Mouse (Mus musculus) ES-CJ7 (cell line): ENCODE measurements around the gene Ilkap.

Experiments used
- DNase-seq: peaks from one replicate; pipeline ENCODE4 v3.0.0; 2011; ENCODE audit warnings: low read depth, low spot score

The Ilkap gene

DNA sequence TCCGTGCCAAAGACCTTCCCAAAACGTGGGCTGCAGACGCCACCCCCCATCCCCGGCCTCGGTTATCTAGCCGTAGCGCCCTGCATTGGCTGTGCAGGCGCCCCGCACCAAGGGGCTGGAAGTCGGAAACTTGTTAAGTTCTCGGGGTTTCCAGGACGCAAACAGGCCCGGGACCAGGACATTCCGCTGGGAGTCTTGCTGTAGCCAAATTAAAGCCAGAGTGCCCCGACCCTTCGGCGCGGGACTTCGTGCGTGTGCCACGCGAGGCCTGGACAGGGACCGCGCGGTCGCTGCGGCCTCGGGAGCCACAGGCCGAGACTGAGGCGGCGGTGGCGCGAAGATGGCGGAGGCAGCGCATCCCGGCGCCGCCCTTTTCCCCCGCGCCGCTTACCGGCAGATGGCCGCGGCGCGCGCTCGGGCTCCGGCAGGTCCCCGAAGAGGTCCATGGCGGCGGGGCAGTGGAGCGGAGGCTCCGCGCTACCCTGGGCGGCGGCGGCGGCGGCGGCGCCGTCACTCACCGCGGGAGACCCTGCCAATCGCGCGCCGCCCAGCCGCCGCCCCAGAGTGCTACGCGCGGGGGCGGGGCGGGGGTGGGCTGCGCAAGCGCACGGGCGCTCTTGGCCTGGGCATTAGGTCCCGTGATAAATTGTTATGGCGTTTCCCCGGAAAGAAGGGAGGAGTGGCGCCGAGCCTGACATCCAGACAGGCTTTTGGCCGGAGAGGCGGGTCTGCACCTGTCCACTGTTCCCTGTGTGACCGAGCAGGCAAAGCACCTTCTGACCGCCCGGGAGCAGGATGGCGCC, at the start of gene Ilkap:
Ilkap (minus strand) TSS at position 556 of the 803 bp plus-strand sequence.
- DNase-seq, result peak; percentile 86

DNA sequence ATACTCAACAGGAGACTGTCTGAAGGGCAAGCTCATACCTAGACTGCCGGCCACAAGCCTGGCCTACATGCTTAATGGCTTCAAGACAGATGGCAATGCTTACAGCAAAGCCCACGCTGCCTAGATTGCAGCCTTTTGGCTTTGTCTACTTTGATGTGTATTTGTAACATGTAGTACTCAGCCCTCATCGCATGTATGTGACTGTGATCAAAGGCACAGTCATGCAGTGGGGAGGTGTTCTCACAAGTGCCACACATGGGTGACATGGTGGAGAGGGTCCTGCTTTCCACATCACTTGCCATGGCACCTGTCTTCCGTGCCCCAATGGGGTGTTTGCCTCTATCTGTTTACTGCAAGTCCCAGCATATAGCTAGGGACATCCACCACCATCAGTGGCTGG, 47.9 kb upstream of the Ilkap start:
- no peak for DNase-seq

DNA sequence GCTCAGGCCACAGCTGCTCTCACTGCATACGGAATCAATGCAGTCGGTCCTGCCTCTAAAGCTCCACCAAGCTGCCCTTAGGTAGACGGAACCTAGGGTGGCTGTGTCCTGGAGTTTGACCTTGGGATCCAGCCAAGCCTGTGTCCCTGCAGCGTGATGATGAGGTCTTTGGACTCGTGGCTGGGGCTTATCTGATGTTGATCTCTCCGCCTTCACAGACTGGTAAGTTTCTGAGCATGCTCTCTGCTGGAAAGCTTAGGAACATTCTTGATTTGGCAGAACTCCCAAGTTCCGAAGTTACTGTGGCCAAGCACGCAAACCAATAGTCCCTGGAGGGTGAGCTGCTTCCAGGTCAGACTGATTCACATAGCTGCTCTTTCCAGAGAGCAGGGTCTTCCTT, 47.4 kb upstream of the Ilkap start:
- DNase-seq, result no peak

DNA sequence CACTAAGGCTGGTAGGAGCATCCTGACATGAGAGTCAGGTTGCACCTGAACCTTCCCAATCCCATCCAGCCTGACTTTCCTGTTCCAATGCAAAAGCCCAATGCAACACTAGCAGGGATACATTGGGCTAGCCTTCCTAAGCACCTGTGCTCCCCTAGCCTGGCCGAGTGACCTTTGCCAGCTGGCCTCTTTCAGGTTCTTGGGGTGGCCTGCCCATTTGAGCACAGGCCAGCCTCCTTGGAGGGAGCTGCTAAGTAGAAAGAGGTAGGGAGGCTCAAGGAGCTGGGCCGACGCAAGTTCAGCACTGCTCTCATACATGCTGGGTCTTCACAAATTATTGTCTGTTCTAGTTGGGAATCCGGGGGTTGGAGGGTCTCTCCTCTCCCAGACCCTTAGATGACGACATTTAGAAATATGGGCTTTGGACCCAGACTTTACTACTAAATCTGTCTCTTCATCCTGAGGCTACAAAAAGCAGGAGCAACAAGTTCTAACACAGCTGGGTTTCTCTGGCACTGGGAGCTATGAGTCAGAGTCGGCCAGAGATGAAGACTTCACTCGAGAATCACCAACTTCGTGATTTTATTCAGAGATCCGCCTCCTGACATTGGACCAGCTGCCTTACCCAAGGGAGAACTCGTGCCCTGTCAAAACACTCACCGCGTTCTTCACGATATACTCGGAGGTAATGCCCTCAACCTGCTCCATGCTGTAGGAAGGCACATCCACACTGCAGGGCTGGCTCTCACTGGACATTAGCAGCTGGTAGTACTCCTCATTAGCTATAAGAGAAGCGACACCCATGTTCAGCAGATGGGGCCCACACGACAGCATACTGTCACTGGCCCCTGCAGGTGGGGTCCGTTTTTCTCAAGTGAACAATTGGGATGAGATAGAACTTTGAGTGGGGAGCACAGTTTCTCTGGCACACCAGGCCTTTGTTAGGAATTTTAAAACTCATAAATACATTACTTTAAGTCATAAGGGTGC, 46.5 kb upstream of the Ilkap start:
- DNase-seq, result no peak

DNA sequence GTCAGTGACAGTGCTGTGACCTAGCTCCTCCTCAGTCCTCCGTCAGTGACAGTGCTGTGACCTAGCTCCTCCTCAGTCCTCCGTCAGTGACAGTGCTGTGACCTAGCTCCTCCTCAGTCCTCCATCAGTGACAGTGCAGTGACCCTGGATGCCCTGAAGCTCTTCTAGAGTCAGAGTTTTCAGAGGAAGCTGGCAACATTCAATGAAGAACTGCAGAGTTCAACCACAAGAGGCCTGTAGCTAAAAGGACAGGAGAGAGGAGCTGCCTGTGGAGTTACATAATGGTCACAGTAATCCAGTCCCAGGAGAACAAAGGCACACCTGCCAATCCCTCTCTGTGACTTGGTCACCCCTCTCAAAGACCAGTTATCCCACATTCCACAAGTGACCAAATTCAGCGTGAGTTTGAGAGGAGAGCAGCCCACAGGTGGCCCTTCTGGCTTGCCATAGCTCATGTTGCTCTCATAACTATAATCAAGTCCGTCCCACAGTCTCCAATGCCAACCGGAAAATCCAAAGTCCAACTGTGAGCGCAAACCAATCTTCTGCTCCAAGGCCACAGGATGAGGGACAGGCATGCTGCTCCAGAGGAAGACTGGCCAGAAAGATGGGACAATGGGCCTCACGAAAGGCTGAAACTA, 43.9 kb upstream of the Ilkap start:
- no peak for DNase-seq

DNA sequence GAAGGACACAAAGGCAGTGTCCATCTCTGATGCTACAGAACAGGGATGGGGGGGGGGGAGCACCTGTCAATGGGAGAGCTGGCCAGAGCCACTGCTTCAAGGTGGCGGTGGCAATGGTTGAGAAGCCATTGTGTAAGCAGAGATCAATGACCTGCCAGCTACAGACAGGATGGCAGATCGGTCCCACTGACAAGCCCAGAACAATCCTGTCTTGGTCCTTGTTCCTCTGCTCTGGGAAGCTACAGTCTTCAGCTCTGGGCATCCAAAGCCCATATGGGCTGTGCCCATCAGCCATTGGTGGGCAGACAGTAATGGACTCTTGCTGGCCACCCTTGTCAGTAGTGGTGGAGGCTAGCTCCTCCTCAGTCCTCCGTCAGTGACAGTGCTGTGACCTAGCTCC, 43.2 kb upstream of the Ilkap start:
- no peak for DNase-seq

DNA sequence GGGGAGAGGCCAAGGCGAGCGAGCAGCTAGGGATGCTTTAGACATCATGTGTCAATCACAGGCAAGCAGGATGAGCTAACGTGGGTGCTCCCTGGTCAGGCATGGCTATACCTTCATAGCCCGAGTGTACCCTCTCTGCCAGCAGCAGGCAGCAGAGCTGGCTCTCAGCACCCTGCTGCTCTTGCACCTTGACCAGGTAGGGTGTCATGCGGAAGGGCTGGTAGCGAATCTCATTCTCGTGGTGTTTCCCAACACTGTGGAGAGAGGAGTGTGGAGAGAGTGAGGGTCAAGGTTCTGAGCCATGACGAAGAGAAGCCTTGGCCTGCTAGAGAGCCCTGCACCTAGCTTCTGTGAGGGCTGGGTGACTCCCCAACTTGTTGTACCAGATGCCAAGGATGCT, 41.2 kb upstream of the Ilkap start:
- DNase-seq, result no peak

DNA sequence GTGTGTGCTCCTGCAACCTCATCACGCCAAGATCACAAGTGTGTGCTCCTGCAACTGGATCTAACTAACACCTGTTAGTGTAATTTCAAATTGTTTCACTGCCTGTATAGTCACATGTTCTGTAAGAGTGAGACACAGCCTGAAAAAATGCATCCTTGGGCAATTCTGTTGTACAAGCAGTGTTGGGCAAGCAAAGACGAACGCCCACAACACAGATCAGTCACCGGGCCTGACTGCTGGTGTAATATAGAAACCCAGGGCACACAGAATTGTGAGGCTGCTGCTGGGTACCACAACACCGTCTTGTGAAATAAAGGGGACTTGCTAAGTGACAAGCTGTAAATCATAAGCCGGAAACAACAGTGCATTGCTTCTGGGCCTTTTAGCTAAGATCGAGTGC, 39.0 kb upstream of the Ilkap start:
- no peak for DNase-seq

DNA sequence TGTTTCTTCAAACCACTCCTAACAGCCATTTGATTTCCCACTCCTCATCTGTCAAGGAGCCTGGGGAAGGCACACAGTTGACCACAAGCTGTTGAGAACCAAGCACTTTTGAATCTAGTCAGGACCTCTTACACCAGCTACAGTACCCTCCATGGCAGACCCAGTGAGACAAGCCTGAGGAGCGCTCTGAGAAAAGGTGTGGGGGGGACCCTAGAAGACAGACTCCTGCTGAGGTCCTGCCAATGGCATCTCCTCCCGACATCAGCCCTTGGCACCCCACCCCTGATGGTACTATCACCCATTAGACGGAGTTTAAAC, 38.4 kb upstream of the Ilkap start:
- DNase-seq, result no peak

DNA sequence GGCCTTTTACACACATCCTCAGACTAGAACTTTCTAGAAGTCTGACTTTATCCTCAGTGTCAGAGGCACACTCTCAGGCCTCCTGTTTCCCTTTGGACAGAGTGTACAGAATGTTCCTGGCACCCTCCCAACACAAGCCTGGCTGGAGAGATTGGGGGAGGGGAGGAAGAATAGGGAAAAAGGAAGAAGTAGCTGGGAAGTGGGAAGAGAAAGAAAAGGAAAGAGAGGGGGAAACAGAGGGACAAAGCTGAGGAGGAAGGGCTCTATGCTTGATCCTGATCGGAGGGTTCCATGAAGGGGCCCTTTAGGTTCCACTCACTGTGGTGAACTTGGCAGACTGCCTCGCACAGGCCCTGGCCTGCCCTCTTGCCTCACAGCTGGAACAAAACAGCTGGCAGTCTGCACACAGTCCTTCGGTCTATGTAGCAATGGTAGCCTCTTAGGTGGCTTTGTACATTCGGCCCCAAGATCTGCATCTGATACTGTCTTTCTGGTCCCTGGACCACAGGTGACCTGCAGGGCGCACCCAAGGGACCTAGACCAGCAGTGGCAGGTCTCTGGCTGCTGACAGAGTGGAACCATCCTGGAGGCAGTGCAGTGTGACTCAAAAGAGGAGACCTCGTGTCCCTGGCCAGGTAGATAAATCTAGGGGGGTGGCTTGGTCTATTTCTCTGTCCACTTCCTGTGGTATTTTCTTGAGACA, 37.9 kb upstream of the Ilkap start:
- DNase-seq, result no peak

DNA sequence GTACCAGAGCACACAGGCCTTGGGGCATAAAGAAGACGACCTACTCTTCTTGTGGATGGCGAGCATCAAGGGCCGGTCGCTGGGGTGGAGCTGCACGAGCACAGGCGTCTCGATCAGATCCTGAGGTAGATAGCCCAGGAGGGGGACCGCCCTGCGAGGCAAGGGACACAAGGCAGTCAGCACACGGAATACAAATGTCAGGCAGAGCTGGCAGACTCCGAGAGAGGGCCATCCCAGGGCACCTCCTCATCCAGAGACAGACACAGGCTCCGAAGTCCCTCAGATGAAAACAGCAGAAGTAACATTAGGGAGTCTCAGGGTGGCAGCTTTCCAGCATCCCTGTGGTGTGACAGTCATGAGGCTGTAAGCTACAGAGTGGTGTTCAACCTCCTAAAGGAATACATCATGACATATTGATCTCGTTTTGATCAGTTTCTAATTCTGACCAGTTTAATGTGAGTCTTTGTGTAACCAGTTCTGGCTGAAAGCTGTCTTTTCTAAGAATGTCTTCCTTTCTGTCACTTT, 37.1 kb upstream of the Ilkap start:
- DNase-seq, result no peak

DNA sequence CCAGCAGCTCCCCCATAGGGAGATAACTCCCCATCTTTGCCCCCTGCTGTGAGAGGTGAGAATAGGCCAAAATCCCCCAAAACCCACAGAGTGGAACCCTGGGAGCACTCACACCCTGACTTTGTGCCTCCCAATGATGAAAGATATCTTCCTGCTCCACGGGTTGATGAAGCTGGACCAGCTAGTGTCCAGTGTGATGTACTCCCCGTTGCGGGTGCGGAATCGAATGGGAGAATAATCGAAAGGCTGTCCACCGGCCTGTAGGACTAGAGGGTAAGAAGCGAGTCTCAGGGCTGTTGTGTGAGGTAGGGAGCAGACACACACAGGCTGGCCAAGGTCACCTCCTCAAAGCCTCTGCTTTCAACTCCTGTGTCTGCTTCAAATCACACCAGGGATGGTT, 36.3 kb upstream of the Ilkap start:
- no peak for DNase-seq

DNA sequence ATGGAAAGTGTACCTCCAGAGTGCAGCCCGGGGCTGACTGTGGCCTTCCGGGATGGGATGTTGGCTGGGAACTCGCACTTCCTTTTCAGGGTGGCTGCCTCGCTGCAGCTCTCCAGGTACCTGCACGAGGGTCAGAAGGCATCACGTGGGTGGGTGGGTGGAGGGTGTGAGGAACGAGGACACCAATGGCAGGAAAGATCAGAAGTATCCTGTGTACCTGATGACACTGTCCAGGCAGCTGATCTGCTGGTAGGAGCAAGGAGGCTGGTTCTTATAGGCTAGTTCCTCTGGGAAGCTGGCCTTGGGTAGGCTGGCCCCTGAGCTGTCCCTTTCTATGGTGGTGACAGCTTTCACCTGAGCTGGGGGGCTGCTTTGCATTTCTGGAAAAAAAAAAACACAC, 32.1 kb upstream of the Ilkap start:
- DNase-seq, result no peak

DNA sequence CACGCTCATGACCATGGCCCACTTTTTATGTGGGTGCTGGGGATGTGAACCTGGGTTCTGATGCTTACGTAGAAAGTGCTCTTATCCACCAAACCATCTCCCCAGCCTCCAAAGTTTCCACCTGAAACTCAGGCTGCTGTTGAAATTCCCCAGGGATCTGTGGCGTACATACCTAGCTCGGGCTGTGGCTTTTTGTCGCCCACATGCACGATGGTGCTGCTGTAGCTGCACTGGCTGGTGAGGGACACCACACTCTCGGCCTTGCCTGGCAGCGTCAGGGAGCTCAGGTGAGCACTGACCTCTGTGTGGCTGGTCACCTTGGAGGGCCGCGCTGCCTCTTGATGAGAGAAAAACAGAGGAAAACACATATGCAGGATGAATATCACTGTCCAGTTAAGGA, 30.6 kb upstream of the Ilkap start:
- no peak for DNase-seq

DNA sequence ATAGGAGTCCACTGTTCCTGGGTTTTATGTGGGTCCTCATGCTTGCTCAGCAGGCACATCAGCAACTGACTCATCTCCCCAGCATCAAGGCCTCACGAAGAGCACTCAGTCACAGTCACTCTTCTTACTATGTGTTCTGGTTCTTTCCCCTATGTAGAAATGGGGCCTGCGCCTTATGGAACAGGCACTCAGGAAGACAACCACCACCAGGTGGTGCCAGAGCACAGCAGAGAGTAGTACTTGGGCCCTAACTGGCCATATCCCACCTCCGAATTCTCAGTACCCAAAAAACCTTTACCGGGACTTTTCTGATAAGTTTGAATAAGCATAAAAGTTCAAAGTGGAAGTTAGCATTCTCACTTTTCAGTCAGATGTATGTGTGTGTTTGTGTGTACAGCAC, 30.0 kb upstream of the Ilkap start:
- peak; percentile 78 for DNase-seq

DNA sequence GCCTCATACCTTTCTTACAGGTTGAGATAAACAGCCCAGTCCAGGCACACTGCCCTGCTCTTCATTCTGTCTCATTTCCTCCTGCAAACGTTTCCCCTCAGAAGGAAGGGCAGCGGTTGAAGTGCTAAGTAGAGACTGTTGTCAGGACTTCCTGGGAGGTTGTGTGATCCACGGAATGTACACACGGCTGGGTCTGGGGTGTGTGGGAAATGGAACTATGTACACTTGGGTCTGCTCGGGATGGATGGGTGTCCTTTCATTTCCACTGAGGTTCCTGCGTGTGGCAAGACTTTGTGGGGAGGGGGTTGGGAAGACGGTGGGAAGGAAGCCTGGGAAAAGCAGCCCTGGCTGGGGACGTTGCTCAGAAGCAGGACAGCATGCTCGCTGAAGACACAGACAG, 27.8 kb upstream of the Ilkap start:
- no peak for DNase-seq

DNA sequence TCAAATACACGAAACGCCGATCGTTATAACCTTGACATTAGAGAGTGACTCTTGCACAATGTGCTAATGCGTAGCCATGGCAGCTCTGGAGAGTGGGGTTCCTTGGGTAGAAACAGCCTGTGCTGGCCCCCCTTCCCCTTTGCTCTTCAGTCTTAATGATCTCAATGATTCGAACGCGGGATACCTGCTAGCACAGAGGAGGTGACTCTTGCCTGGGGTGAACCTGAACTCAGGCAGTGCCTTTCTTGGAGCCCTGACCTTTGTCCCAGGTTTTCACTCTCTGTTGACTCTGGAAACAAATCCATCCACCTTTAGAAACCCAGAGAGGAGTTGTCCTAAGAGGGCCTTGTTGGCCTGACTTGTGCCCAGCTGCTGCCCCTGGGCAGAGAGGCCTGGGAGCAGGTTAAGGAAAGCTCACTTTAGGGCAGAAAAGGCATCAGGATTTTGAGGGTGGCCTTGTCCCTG, 22.0 kb upstream of the Ilkap start:
- DNase-seq, result no peak

DNA sequence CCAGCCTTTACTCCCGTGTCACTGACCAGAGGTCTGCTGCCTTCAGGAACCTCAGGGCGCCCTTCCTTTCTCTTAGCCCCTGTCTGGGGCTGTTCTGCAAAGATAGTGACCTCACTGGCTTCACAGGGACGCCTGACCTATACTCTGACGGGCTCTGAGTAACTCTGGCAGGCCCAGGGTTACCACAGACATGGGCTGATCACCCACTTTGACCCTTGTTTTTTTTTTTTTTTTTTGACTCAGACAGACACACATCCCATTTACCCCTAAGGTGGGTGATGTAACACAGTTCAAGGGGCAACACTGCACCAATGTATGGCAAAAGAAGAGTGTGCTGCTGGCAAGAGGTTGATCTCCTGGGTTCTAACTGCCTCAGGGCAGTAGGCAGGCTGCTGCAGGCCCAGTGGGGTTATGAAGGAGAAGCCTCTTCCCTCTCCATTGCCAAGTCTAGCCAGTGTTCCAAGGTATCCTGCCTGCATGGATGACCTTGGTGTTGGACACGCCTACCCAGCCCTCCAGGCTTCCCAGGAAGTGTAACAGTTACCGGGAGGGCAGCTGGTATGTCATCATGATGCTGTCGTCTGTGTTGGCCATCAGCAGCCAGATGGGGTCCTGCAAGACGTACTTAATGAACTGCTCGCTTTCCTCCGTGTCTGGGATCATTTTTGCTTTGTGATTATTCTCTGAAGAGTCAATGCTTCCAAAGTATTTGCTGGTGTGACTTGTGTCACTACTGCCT, 21.4 kb upstream of the Ilkap start:
- peak; percentile 22 for DNase-seq

DNA sequence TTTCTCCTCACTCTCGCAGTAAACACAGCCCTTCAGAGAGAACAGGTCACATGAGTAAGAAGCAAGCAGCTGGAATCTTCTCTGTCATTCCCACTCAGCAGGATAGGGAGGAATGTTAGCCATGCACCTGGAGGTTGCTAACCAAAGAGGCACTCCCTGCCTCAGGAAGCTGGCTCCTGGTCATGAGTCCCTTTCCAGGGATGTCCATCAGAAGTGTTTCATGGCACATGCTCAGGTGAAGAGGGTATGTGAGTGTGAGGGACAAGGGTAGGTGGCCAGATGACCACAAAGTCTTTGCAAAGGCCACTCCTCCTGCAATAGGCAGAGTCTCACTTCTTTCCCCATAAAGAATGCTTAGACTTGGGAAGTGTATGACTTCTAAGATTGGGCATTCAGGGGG, 19.4 kb upstream of the Ilkap start:
- no peak for DNase-seq

DNA sequence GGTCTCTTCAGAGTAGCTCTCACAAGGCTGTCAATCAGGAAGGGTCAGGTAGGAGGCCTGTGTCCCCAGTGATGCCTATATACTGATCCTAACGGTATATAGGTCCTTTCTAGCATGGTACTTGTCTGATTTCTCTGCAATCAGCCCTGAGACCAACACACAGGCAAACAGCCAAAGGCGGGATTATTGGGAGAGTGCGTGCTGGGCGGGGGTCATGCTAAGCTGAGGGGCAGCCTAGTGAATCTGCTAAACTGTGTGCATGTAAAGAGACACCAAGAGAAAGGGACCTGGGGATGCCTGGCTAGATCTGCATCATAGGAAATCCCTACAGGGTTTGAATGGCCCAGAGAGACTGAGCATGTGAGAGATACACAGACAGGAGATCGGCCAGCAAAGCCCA, 16.7 kb upstream of the Ilkap start:
- no peak for DNase-seq

DNA sequence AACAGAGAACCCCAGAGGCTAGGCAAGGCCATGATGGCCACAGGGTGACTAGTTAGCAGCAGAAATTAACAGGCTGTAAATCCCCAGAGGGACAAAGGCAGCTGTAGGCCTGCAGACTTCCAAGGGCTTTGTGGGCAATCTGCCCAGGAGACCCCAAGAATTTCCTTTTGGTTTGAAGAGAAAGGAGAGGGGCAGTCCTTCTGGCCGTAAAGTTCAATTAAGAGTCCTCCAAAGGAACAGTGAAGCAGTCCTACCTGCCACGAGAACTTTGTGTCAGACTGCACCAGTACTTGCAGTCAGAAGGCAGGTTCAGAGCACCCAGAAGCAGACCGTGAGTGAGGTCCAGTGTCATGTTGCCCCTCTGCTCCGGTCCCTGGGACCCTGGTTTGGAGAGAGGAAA, 16.3 kb upstream of the Ilkap start:
- DNase-seq, result no peak
